Mouse (Mus musculus) layer of hippocampus, adult 8-10 months (tissue): ENCODE data around the gene Slc3a2. TPM values are rescaled to one million over a fixed set of nuclear protein-coding genes. Genes with fewer than 3 reads are reported as not detected.
"Not testable (repeated sequence)": the region's sequence is repeated elsewhere in the genome, so short reads cannot be mapped to it uniquely, and the experiment has no call there.

Source experiments
- DNase-seq, 2 experiments: peaks; one replicate each; pipeline ENCODE4 v3.0.0; 2022; ENCODE audit warnings: low spot score in 2 of 2
- total RNA-seq, 4 experiments: library from RNA; stranded (reverse); gene quantifications; 2 replicates each; pipeline ENCODE4 v1.2.4; 2022

Slc3a2 gene
- 100 to 1,000 TPM; 157 to 169 (median 162) TPM for total RNA-seq

GRCm38 (mm10) chr19:8722907-8723573 lies at the start of gene Slc3a2:
Slc3a2 (minus strand) TSS chr19:8723369.
- DNase-seq, result peak; percentile 97

- peak; percentile 72 to 80 for DNase-seq
Observed at GRCm38 (mm10) chr19:8770567-8771270, 47.5 kb upstream of the Slc3a2 start, which contains the start of gene Tmem223. Tmem223 (plus strand) TSS chr19:8770996.

GRCm38 (mm10) chr19:8765562-8765961 lies 42.4 kb upstream of the Slc3a2 start:
- no peak for DNase-seq

GRCm38 (mm10) chr19:8763276-8763675 lies 40.1 kb upstream of the Slc3a2 start:
- no peak for DNase-seq

GRCm38 (mm10) chr19:8760757-8761156 lies 37.6 kb upstream of the Slc3a2 start:
- no peak for DNase-seq

- DNase-seq, result no peak
Observed at GRCm38 (mm10) chr19:8758899-8759298, 35.7 kb upstream of the Slc3a2 start.

- DNase-seq, result no peak
Observed at GRCm38 (mm10) chr19:8757471-8757998, 34.4 kb upstream of the Slc3a2 start.

GRCm38 (mm10) chr19:8756635-8757387 lies 33.6 kb upstream of the Slc3a2 start, which contains the start of gene Nxf1:
Nxf1 (plus strand) TSS chr19:8757073.
- peak; percentile 75 to 90 for DNase-seq

GRCm38 (mm10) chr19:8755652-8756051 lies 32.5 kb upstream of the Slc3a2 start:
- no peak for DNase-seq

- DNase-seq, result no peak
Observed at GRCm38 (mm10) chr19:8747368-8747767, 24.2 kb upstream of the Slc3a2 start.

- DNase-seq, result no peak
Observed at GRCm38 (mm10) chr19:8745382-8745781, 22.2 kb upstream of the Slc3a2 start.

- no peak for DNase-seq
Observed at GRCm38 (mm10) chr19:8742176-8742575, 19.0 kb upstream of the Slc3a2 start.

GRCm38 (mm10) chr19:8741243-8741869 lies 18.2 kb upstream of the Slc3a2 start, which contains the start of gene Stx5a:
Stx5a (plus strand) TSS chr19:8741413.
- DNase-seq, result peak; percentile 96

- no peak for DNase-seq
Observed at GRCm38 (mm10) chr19:8740603-8741002, 17.4 kb upstream of the Slc3a2 start, which contains the start of gene 1700092M07Rik. 1700092M07Rik (plus strand) TSS chr19:8740718.

GRCm38 (mm10) chr19:8739646-8740045 lies 16.5 kb upstream of the Slc3a2 start:
- no peak for DNase-seq

GRCm38 (mm10) chr19:8738911-8739310 lies 15.7 kb upstream of the Slc3a2 start:
- no peak for DNase-seq

GRCm38 (mm10) chr19:8736160-8736467 lies 12.9 kb upstream of the Slc3a2 start:
- DNase-seq, result no peak

- DNase-seq, result peak; percentile 89 to 90
Observed at GRCm38 (mm10) chr19:8735389-8736159, 12.4 kb upstream of the Slc3a2 start, which contains the start of gene Wdr74. Wdr74 (plus strand) TSS chr19:8735827.

GRCm38 (mm10) chr19:8734334-8734733 lies 11.2 kb upstream of the Slc3a2 start:
- no peak for DNase-seq

- not testable (repeated sequence) for DNase-seq
Observed at GRCm38 (mm10) chr19:8728335-8729099, 5.3 kb upstream of the Slc3a2 start.
